Mouse (Mus musculus) 3T3-L1 (cell line): ENCODE results near the gene Mccc1.

Experiments used
- DNase-seq: peaks from one replicate; pipeline ENCODE4 v3.0.0-alpha.2; 2015; ENCODE audit warnings: low read depth, low spot score

Gene Mccc1

GRCm38 (mm10) chr3:35966493-35966892, 34.0 kb downstream of the Mccc1 start:
- no peak for DNase-seq

- no peak for DNase-seq
Measured at GRCm38 (mm10) chr3:35964928-35965327, 35.5 kb downstream of the Mccc1 start.

GRCm38 (mm10) chr3:35963921-35964320, 36.6 kb downstream of the Mccc1 start:
- no peak for DNase-seq

- DNase-seq: no peak
Measured at GRCm38 (mm10) chr3:35963401-35963800, 37.1 kb downstream of the Mccc1 start.

- DNase-seq: peak; percentile 21
Measured at GRCm38 (mm10) chr3:35962967-35963366, 37.5 kb downstream of the Mccc1 start.

GRCm38 (mm10) chr3:35957230-35957629, 43.2 kb downstream of the Mccc1 start:
- no peak for DNase-seq

- DNase-seq: no peak
Measured at GRCm38 (mm10) chr3:35954901-35955575, 45.4 kb downstream of the Mccc1 start.

- no peak for DNase-seq
Measured at GRCm38 (mm10) chr3:35953816-35954215, 46.7 kb downstream of the Mccc1 start.

GRCm38 (mm10) chr3:35953184-35953583, 47.3 kb downstream of the Mccc1 start:
- no peak for DNase-seq

- DNase-seq: no peak
Measured at GRCm38 (mm10) chr3:35948197-35948596, 52.3 kb downstream of the Mccc1 start.

- no peak for DNase-seq
Measured at GRCm38 (mm10) chr3:35940520-35941135, 59.9 kb downstream of the Mccc1 start.

- DNase-seq: no peak
Measured at GRCm38 (mm10) chr3:35940047-35940446, 60.4 kb downstream of the Mccc1 start.

- no peak for DNase-seq
Measured at GRCm38 (mm10) chr3:35937345-35937744, 63.1 kb downstream of the Mccc1 start, which contains the start of gene Dcun1d1. TSS of gene Dcun1d1 (minus strand) at chr3:35937445.

- peak; percentile 79 for DNase-seq
Measured at GRCm38 (mm10) chr3:35933405-35933777, 67.1 kb downstream of the Mccc1 start.

GRCm38 (mm10) chr3:35932735-35933404, 67.6 kb downstream of the Mccc1 start:
- peak; percentile 57 for DNase-seq

- DNase-seq: peak; percentile 58
Measured at GRCm38 (mm10) chr3:35931896-35932727, 68.4 kb downstream of the Mccc1 start.

GRCm38 (mm10) chr3:35931359-35931758, 69.1 kb downstream of the Mccc1 start:
- peak; percentile 16 for DNase-seq

- peak; percentile 12 for DNase-seq
Measured at GRCm38 (mm10) chr3:35929831-35930230, 70.6 kb downstream of the Mccc1 start.

GRCm38 (mm10) chr3:35929406-35929805, 71.1 kb downstream of the Mccc1 start:
- no peak for DNase-seq

GRCm38 (mm10) chr3:35925852-35926251, 74.6 kb downstream of the Mccc1 start:
- DNase-seq: no peak

- no peak for DNase-seq
Measured at GRCm38 (mm10) chr3:35924007-35924406, 76.5 kb downstream of the Mccc1 start.

- no peak for DNase-seq
Measured at GRCm38 (mm10) chr3:35923495-35923894, 77.0 kb downstream of the Mccc1 start.
